Mouse (Mus musculus) spleen, postnatal 4 days (tissue): ENCODE results near the gene Cryba4.

Experiments
- DNase-seq, 2 experiments: peaks; one replicate each; pipeline ENCODE4 v3.0.0; 2022; ENCODE audit warnings: low spot score in 2 of 2

Cryba4 gene

DNA sequence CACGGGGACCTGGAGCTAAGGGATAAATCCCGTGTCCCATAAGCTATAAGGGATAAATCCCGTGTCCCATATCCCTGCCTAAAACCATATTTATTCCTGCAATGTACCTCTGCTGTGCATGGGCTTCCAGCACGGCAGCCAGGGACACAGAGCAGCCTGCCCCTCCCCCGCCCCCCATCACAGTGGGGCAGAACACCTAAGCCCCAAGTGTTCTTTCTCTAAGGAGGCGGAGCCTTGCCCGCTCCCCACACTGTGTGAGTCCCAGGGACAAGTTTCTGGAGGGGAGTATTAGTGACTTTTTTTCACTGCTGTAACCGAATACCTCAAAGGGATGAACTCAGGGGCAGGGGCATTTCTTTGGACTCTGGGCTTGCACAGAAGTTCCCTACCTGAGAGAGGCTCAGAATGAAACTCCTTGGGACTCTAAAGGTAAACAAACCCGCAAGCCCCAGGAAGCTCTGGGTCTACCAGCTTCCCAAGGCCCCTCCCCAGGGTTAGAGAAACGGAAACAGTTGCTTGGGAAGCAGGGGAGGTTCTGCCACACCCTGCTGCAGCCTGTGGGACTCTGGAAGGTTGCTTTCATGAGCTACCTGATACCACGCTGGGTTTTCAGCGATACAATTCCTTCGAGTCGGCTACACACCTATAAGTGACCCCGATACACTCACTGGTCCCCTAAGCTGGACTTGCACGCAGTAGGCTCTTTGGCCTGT is 45.6 kb downstream of the Cryba4 start:
- DNase-seq = no peak

DNA sequence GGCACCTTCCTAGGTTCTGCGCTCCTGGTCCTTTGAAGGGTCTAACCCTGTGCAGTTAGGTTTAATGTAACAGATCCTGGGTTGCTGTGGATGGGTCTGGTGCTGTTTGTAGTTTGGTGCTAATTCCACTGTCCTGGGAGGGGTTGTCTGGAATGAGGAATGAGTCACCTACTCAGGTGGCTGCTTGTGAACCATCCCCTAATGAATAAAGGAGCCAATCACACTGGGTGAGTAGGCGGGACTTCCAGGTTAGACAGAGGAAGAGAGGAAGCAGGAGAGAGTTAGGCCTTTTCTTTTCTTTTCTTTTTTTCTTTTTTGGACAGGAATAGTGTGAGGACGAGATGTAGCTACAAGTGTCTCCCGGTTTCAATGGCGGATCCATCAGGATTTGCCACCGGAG is 52.7 kb downstream of the Cryba4 start:
- DNase-seq = no peak
